Mouse (Mus musculus): ENCODE results near the gene Ccnd3.

Ccnd3 gene

GRCm38 (mm10) chr17:47554621-47555020 lies 49.8 kb downstream of the Ccnd3 start:
- DNase-seq: no peak

- no peak for DNase-seq
Observed at GRCm38 (mm10) chr17:47557179-47557578, 52.3 kb downstream of the Ccnd3 start.

GRCm38 (mm10) chr17:47559726-47560125 lies 54.9 kb downstream of the Ccnd3 start:
- DNase-seq: no peak

GRCm38 (mm10) chr17:47562875-47563274 lies 58.0 kb downstream of the Ccnd3 start:
- no peak for DNase-seq

GRCm38 (mm10) chr17:47564612-47565011 lies 59.8 kb downstream of the Ccnd3 start:
- no peak for DNase-seq

GRCm38 (mm10) chr17:47566133-47566532 lies 61.3 kb downstream of the Ccnd3 start:
- DNase-seq: no peak

- DNase-seq: no peak
Observed at GRCm38 (mm10) chr17:47567271-47567670, 62.4 kb downstream of the Ccnd3 start.

- no peak for DNase-seq
Observed at GRCm38 (mm10) chr17:47568389-47568788, 63.5 kb downstream of the Ccnd3 start.

- DNase-seq: no peak
Observed at GRCm38 (mm10) chr17:47568951-47569527, 64.2 kb downstream of the Ccnd3 start.

GRCm38 (mm10) chr17:47571621-47572020 lies 66.8 kb downstream of the Ccnd3 start:
- DNase-seq: no peak

- no peak for DNase-seq
Observed at GRCm38 (mm10) chr17:47572436-47572835, 67.6 kb downstream of the Ccnd3 start.

- no peak for DNase-seq
Observed at GRCm38 (mm10) chr17:47574028-47574427, 69.2 kb downstream of the Ccnd3 start.

GRCm38 (mm10) chr17:47574830-47575229 lies 70.0 kb downstream of the Ccnd3 start:
- DNase-seq: no peak

- no peak for DNase-seq
Observed at GRCm38 (mm10) chr17:47578655-47579054, 73.8 kb downstream of the Ccnd3 start.

GRCm38 (mm10) chr17:47580962-47581361 lies 76.1 kb downstream of the Ccnd3 start:
- no peak for DNase-seq

GRCm38 (mm10) chr17:47588517-47588916 lies 83.7 kb downstream of the Ccnd3 start:
- no peak for DNase-seq

- no peak for DNase-seq
Observed at GRCm38 (mm10) chr17:47591073-47591472, 86.2 kb downstream of the Ccnd3 start.

GRCm38 (mm10) chr17:47593215-47593853 lies 88.5 kb downstream of the Ccnd3 start:
- DNase-seq: peak; percentile 90

- DNase-seq: no peak
Observed at GRCm38 (mm10) chr17:47593854-47594182, 89.0 kb downstream of the Ccnd3 start.

- DNase-seq: peak; percentile 23
Observed at GRCm38 (mm10) chr17:47594183-47594968, 89.5 kb downstream of the Ccnd3 start.

GRCm38 (mm10) chr17:47594969-47595247 lies 90.1 kb downstream of the Ccnd3 start:
- DNase-seq: no peak

- DNase-seq: no peak
Observed at GRCm38 (mm10) chr17:47595248-47596161, 90.7 kb downstream of the Ccnd3 start.

GRCm38 (mm10) chr17:47596162-47596838 lies 91.4 kb downstream of the Ccnd3 start:
- no peak for DNase-seq

All from right cerebral cortex, postnatal 25 days (tissue).